Mouse (Mus musculus) liver (tissue): ENCODE data around the gene Rbbp4.
"Not testable (repeated sequence)": the region's sequence is repeated elsewhere in the genome, so short reads cannot be mapped to it uniquely, and the experiment has no call there.

ENCODE experiments used
- DNase-seq: peaks from one replicate; pipeline ENCODE4 v3.0.0-alpha.2; 2020; ENCODE audit warnings: mixed read lengths

Rbbp4 gene

GRCm38 (mm10) chr4:129335216-129336074 is at the start of gene Rbbp4, which contains the start of gene Zbtb8os:
Gene Rbbp4, minus strand, starts transcription at chr4:129335370.
Gene Zbtb8os, plus strand, starts transcription at chr4:129335695.
- peak; percentile 100 for DNase-seq

GRCm38 (mm10) chr4:129384440-129384839 is 49.3 kb upstream of the Rbbp4 start:
- no peak for DNase-seq

- DNase-seq: no peak
Observed at GRCm38 (mm10) chr4:129383586-129383985, 48.4 kb upstream of the Rbbp4 start.

- DNase-seq: no peak
Observed at GRCm38 (mm10) chr4:129382488-129382887, 47.3 kb upstream of the Rbbp4 start.

- DNase-seq: no peak
Observed at GRCm38 (mm10) chr4:129382029-129382428, 46.9 kb upstream of the Rbbp4 start.

DNA sequence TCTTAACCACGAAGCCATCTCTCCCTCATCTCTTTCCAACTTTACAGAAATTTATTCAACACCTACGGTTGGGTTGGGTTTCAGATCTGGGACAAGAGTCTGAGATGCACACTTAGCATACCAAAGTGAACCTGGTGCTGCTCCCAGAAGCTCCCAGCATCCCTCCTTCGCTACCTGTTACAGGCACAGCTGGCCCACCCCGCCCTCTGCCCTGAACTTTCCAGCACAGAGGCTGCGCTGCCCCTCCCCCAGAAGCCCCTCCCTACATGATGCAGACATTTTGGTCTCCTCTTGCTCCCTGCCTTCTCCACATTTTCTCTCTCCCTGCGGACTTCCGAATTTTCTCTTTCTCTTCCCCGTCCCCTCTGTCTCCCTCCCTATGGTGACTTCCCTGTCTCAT is 46.0 kb upstream of the Rbbp4 start:
- DNase-seq: no peak

DNA sequence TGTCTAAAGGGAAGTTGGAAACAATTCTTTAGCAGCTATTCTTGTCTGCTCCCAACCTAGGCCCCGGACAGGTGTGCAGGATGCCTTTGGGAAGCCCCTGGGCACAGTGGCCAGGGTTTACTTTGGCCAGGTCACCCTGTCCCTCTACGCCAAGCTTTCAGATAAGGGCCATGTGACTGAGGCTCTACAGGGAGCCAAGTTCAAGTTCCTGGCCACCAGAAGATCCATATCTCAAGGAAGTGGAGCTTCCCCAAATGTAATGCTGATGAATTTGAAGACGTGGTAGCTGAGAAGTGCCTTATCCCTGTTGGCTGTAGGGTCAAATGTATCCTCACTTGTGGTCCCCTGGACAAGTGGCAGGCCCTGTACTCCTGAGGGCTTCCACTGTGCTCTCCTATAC is 44.6 kb upstream of the Rbbp4 start:
- no peak for DNase-seq

- peak; percentile 50 for DNase-seq
Observed at GRCm38 (mm10) chr4:129377601-129378390, 42.6 kb upstream of the Rbbp4 start, which contains the start of gene Zbtb8a. Gene Zbtb8a, minus strand, starts transcription at chr4:129378116.

- peak; percentile 45 for DNase-seq
Observed at GRCm38 (mm10) chr4:129376961-129377545, 41.9 kb upstream of the Rbbp4 start.

GRCm38 (mm10) chr4:129375821-129376220 is 40.7 kb upstream of the Rbbp4 start:
- no peak for DNase-seq

GRCm38 (mm10) chr4:129375000-129375399 is 39.8 kb upstream of the Rbbp4 start:
- no peak for DNase-seq

DNA sequence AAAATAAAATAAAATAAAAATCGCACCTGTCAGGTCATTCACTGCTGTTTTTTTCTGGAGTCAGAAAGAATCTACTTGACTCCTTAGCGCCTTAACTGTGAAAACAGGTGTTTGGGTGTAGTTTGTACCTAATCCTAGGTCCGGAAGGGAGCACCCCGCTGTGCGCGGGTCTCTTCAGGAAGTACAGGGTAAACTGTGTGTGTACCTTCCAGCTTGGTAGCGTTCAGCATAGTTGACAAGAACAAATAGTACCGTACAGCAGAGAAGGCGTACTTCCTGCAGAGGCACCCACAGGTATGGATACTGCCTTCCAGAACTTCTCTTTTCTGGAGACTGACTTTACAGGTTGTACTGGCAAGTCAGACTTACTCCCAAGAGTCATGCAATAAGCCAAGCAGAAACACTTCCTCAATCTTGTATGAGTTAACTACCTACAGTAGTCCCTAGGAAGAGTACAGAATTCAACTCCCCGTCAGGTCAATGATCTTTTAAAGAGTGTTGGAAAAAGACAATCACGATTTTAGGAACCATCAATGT is 39.1 kb upstream of the Rbbp4 start:
- no peak for DNase-seq

GRCm38 (mm10) chr4:129373202-129373976 is 38.2 kb upstream of the Rbbp4 start:
- no peak for DNase-seq

DNA sequence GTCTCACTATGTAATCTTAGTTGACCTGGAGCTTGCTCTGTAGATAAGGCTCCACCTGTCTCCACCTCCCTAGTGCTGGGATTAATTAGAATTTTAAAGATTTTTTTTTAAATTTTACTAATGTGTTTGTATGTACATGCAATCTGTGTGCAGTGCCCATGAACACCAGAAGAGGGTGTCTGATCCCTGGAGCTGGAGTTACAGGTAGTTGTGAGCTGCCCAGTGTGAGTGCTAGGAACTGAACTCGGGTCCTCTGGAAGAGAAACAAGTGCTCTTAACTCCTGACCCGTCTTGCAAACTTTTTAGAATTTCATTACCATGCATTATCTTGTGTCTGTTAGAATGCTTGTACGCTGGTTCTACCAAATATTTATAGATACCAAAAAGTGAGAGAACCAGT is 36.2 kb upstream of the Rbbp4 start:
- DNase-seq: no peak

DNA sequence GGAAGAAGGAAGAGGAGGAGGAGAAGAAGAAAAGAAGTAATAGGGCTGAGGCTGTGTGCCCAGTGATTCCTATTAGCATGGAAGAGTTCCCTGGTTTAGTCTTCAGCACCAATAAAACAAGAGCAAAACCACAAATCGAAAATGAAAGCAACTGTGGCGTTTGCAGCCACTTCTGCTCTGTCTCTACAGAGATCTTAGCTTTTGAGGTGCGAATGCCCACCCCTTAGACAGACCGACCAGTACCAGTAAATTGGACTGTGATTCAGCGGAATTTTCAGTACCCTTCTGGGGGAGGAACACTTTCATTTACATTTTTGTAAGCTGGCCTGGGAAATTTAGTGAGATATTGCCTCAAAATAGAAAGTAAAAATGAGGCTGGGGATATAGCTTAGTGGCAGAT is 30.1 kb upstream of the Rbbp4 start:
- no peak for DNase-seq

GRCm38 (mm10) chr4:129364379-129364778 is 29.2 kb upstream of the Rbbp4 start:
- no peak for DNase-seq

DNA sequence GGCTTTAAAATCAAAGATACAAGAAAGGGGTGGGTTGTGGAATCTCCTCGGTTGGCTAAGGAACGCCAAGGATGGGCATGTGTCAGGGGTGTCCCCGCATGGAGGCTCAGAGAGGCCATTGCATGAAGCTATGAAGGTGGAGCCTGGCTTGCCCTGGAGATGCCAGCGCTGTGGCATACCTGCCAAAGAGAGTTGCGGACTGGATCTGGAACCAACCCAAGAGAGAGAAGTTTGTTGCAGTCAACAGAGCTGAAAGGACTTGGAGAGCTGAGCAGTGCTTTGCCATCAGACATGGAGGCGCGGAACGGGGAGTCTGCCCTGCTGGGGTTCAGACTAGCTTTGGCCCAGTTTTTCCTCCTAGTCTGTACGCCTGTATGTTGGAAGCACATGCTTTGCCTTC is 28.3 kb upstream of the Rbbp4 start:
- DNase-seq: no peak

DNA sequence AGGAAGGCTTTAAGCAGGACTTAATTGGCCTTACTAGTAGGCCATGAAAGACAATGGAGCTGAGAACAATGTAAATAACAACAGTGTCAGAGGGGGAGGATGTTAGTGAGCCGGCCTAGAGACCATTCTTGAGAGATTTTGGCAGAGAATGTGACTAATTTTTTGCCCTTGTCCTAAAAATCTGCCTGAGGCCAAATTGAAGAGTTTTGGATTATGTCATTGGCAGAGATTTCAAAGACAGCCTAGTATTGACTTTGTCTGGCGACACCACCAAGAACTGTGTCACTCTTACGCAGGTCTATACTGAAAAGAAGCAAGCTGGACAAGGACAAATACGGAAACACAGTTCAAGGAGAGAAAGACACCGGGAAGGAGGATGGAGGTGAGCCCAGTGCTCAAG is 27.6 kb upstream of the Rbbp4 start:
- DNase-seq: no peak

- not testable (repeated sequence) for DNase-seq
Observed at GRCm38 (mm10) chr4:129362238-129362637, 27.1 kb upstream of the Rbbp4 start.

- no peak for DNase-seq
Observed at GRCm38 (mm10) chr4:129357613-129358163, 22.5 kb upstream of the Rbbp4 start.

GRCm38 (mm10) chr4:129354236-129354635 is 19.1 kb upstream of the Rbbp4 start:
- DNase-seq: no peak

DNA sequence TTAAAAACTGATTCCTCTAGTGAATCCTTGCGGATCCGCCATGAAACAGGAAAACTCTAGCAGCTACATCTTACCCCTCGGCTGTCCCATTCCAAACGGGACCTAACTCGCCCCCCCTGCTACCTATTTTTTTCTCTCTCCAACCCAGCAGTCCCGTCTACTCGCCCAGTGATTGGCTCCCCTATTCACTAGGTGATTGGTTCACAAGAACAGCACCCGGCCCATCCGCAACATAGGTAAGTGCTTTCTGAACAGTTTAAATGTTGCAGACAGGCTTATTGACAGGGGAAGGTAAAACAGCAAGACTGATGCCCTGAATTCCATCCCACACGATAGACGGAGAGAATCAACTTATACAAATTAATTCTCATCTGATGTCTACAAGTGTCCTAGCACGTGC is 18.0 kb upstream of the Rbbp4 start:
- DNase-seq: no peak
